Mouse (Mus musculus): Measurements from ENCODE around the gene Vmn2r116. TPM values are rescaled to one million over a fixed set of nuclear protein-coding genes. Genes with fewer than 3 reads are reported as not detected.
A peak's percentile ranks its signal among the peaks of the same experiment; 100 is the strongest.
"Not testable (repeated sequence)": the region's sequence is repeated elsewhere in the genome, so short reads cannot be mapped to it uniquely, and the experiment has no call there.

The Vmn2r116 gene
- not detected in 2 replicates for polyA plus RNA-seq (2016; fragmentation: Nextera tagmentation; extraction: Ambion mirVana)

DNA sequence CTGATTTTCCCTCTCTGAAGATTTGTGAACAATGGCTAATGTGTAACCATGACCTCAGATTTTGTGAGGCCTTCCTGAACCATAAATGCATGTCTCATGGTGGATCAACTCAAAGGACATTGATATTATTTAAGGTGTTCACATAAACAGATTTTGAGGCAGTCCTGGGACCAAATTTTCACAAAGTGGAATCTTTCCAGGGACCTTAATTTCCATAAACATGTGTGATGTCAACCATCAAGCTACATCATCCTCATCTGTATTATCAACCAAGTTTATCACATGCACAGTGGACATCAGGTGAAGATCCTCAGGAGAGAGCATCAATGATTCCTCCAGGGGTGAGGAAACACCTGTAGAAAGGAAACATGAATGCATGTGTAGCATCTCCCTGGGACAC lies at the start of gene Vmn2r116:
Gene Vmn2r116, plus strand, starts transcription at position 301 of the 400 bp plus-strand sequence.
- H3K36me3 ChIP-seq; H3K4me1 ChIP-seq (replicated peaks); H3K27me3 ChIP-seq; H3K9ac ChIP-seq (replicated peaks); H3K4me3 ChIP-seq (replicated peaks); ATAC-seq (ENCODE audit: insufficient number of reproducible peaks, insufficient read depth, low FRiP score, low TSS enrichment, low read depth); H3K27ac ChIP-seq; H3K9me3 ChIP-seq; H3K4me2 ChIP-seq: not testable (repeated sequence)

DNA sequence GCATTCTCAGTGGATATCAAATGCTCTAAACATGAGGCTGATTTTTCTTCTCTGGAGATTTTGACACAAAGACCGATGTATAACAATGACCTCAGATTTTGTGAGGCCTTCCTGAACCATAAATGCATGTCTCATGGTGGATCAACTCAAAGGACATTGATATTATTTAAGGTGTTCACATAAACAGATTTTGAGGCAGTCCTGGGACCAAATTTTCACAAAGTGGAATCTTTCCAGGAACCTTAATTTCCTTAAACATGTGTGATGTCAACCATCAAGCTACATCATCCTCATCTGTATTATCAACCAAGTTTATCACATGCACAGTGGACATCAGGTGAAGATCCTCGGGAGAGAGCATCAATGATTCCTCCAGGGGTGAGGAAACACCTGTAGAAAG lies 41.0 kb upstream of the Vmn2r116 start, which contains the start of gene Vmn2r115:
Gene Vmn2r115, plus strand, starts transcription at position 301 of the 400 bp plus-strand sequence.
- H3K27ac ChIP-seq; H3K27me3 ChIP-seq; H3K36me3 ChIP-seq; H3K4me1 ChIP-seq (replicated peaks); H3K4me3 ChIP-seq (replicated peaks); H3K9me3 ChIP-seq; H3K9ac ChIP-seq (replicated peaks); H3K4me2 ChIP-seq; ATAC-seq (ENCODE audit: insufficient number of reproducible peaks, insufficient read depth, low FRiP score, low TSS enrichment, low read depth): not testable (repeated sequence)
- 41% methylated on average over 2 of the region's 2 CpGs for WGBS

DNA sequence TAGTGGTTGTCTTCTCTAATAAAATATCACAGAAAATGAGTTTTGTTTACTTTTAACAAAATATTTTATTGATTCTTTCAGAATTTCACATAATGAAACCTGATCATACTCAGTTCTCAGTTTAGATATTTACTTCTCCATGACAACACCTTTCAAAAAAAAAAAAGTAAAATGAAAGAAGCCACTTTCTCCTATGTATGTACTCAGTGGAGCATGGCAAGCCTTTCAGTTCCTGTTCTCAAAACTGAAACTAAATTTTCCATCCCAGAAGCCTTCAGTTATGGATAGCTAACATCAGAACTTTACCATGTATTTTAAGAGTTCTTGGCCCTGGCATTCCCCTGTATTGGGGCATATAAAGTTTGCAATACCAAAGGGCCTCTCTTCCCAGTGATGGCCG lies 32.8 kb upstream of the Vmn2r116 start:
- Histone ChIP-seq H3K4me1 (replicated peaks) (no peaks in the 10 kb centered on the region), H3K9ac (replicated peaks) (no peak overlapping the region), H3K4me2 (no peak overlapping the region), H3K9me3 (no peaks in the 10 kb centered on the region), H3K27me3 (no peaks in the 10 kb centered on the region), H3K36me3 (no peaks in the 10 kb centered on the region), H3K4me3 (replicated peaks) (no peak overlapping the region), H3K27ac (no peak overlapping the region)
- ATAC-seq (ENCODE audit: insufficient number of reproducible peaks, insufficient read depth, low FRiP score, low TSS enrichment, low read depth) = no peak
- 81% methylated on average over 1 of the region's 1 CpGs for WGBS

DNA sequence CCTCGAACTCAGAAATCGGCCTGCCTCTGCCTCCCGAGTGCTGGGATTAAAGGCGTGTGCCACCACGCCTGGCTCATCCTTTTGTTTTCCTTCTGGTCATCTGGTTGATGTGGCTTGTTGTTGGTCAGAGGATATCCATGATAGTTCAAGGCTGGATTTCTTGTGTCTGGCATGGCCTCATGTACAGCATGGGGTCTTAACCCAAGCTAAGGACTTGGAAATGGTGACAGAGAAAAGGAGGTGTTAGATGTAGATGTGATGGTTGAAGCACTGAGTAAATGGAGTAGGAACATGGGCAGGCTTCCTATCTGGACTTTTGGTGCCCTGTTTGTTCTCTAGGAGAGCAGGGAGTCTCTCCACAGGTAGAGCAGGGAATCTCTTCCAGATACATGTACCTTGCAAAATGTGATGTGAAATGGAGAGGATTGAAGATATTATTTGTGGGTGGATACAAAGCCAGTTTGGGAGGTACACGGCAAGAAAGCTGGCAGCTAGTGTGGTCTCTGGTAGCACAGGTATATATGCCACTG lies 48.8 kb downstream of the Vmn2r116 start:
- H3K27me3 ChIP-seq = no peaks in the 10 kb centered on the region
- no peak overlapping the region for H3K27ac ChIP-seq
- no peak overlapping the region for H3K4me3 ChIP-seq (replicated peaks)
- peaks cover 11% of the 10 kb centered on the region for H3K9me3 ChIP-seq
- H3K9ac ChIP-seq (replicated peaks) = no peak overlapping the region
- ATAC-seq (ENCODE audit: insufficient number of reproducible peaks, insufficient read depth, low FRiP score, low TSS enrichment, low read depth) = peak; percentile 26; the same call in 1 of the 2 replicates
- H3K36me3 ChIP-seq = no peaks in the 10 kb centered on the region
- H3K4me2 ChIP-seq = no peak overlapping the region
- 74% methylated on average over 6 of the region's 6 CpGs for WGBS
- H3K4me1 ChIP-seq (replicated peaks) = no peaks in the 10 kb centered on the region

Other genes starting within 250 kb of the Vmn2r116 start
- 13.4 and 16.2 TPM in 2 replicates for gene Zfp40, start 191.4 kb upstream of the Vmn2r116 start, polyA plus RNA-seq (2016; fragmentation: Nextera tagmentation; extraction: Ambion mirVana)
- gene Vmn2r114, start 72.1 kb upstream of the Vmn2r116 start, polyA plus RNA-seq (2016; fragmentation: Nextera tagmentation; extraction: Ambion mirVana) = not detected in 2 replicates
- gene Vmn2r115, start 40.9 kb upstream of the Vmn2r116 start, polyA plus RNA-seq (2016; fragmentation: Nextera tagmentation; extraction: Ambion mirVana) = not detected in 2 replicates
- not detected in 2 replicates for gene Vmn2r117, start 95.1 kb downstream of the Vmn2r116 start, polyA plus RNA-seq (2016; fragmentation: Nextera tagmentation; extraction: Ambion mirVana)
- gene Zfp213, start 179.6 kb downstream of the Vmn2r116 start, polyA plus RNA-seq (2016; fragmentation: Nextera tagmentation; extraction: Ambion mirVana) = 24.7 and 26.6 TPM in 2 replicates
- gene Zfp13, start 214.9 kb downstream of the Vmn2r116 start, polyA plus RNA-seq (2016; fragmentation: Nextera tagmentation; extraction: Ambion mirVana) = 22.0 and 25.5 TPM in 2 replicates
- 0.37 and 0.45 TPM in 2 replicates for gene Zscan10, start 216.3 kb downstream of the Vmn2r116 start, polyA plus RNA-seq (2016; fragmentation: Nextera tagmentation; extraction: Ambion mirVana)

All from limb, embryonic 12.5 days (tissue).